Mouse (Mus musculus) stomach, embryonic 14.5 days (tissue): ENCODE measurements around the gene Nxph4. TPM values are rescaled to one million over a fixed set of nuclear protein-coding genes. Genes with fewer than 3 reads are reported as not detected.

Experiments
- ATAC-seq: fragments of 200-750 bp; cut with Nextera tagmentation; 2 replicates; pipeline ENCODE4 v1.8.0; 2017; ENCODE audit warnings: low read depth, moderate TSS enrichment; ENCODE audit not compliant: insufficient number of reproducible peaks, insufficient read depth, low FRiP score
- H3K27ac ChIP-seq: fragments of 300-500 bp; sonication (generic); 2 replicates; pipeline ENCODE4 v1.5.1; 2014; ENCODE audit warnings: mild to moderate bottlenecking, low read length, moderate library complexity, mixed read lengths
- H3K27me3 ChIP-seq: fragments of 300-500 bp; sonication (generic); 2 replicates; pipeline ENCODE4 v1.6.1; 2014; ENCODE audit warnings: low read length, control low read depth, mixed read lengths; ENCODE audit not compliant: control insufficient read depth, insufficient read depth
- H3K36me3 ChIP-seq: fragments of 300-500 bp; sonication (generic); 2 replicates; pipeline ENCODE4 v1.6.1; 2014; ENCODE audit warnings: mild to moderate bottlenecking, control low read depth, low read length, moderate library complexity, mixed read lengths; ENCODE audit not compliant: control insufficient read depth, insufficient read depth
- H3K4me1 ChIP-seq: fragments of 300-500 bp; sonication (generic); 2 replicates; pipeline ENCODE4 v1.6.1; 2014; ENCODE audit warnings: low read length, control low read depth, mixed read lengths; ENCODE audit not compliant: control insufficient read depth, insufficient read depth
- H3K4me2 ChIP-seq: fragments of 300-500 bp; sonication (generic); replicated peaks from 2 replicates; pipeline ENCODE4 v1.6.1; 2014; ENCODE audit warnings: low read depth, low read length, control low read depth
- H3K4me3 ChIP-seq: fragments of 300-500 bp; sonication (generic); 2 replicates; pipeline ENCODE4 v1.5.1; 2014; ENCODE audit warnings: low read depth, low read length, control low read depth
- H3K9ac ChIP-seq: fragments of 300-500 bp; sonication (generic); replicated peaks from 2 replicates; pipeline ENCODE4 v1.6.1; 2014; ENCODE audit warnings: low read depth, mild to moderate bottlenecking, control low read depth, low read length, moderate library complexity, mixed read lengths
- H3K9me3 ChIP-seq: fragments of 300-500 bp; sonication (generic); 2 replicates; pipeline ENCODE4 v1.6.1; 2016; ENCODE audit warnings: low read depth, low read length, control low read depth; ENCODE audit not compliant: control insufficient read depth
- WGBS: fragments of 180-500 bp; shearing (Covaris S2); extraction: QIAGEN DNeasy Blood & Tissue Kit; methylation state at CpG from one replicate; pipeline ENCODE4 v1.1.7; 2014; 5-methylcytosine and 5-hydroxymethylcytosine counted together
- polyA plus RNA-seq: library from polyadenylated mRNA; unstranded; fragments of >200 nt; fragmentation: Nextera tagmentation; extraction: Ambion mirVana; gene quantifications from 2 replicates; pipeline ENCODE4 v1.2.1, GENCODE M21; 2014

Nxph4 gene
- polyA plus RNA-seq, 1 experiment from 2014 or later, result 4.8 TPM

- Histone ChIP-seq H3K36me3 (no peaks in the 10 kb centered on the region; the same call in 1 of the 2 replicates), H3K27ac (no peak overlapping the region), H3K9ac (no peak overlapping the region), H3K9me3 (no peaks in the 10 kb centered on the region), H3K4me3 (peak overlapping the region; percentile 31), H3K27me3 (peaks cover 29% of the 10 kb centered on the region), H3K4me1 (peaks cover 30% of the 10 kb centered on the region; the same call in 1 of the 2 replicates), H3K4me2 (peak overlapping the region; percentile 64)
- 5% methylated on average over 7 of the region's 7 CpGs for WGBS
- ATAC-seq, result no peak
These were observed 22.1 kb downstream of the Nxph4 start for GRCm38 (mm10) chr10:127512307-127512666.

DNA sequence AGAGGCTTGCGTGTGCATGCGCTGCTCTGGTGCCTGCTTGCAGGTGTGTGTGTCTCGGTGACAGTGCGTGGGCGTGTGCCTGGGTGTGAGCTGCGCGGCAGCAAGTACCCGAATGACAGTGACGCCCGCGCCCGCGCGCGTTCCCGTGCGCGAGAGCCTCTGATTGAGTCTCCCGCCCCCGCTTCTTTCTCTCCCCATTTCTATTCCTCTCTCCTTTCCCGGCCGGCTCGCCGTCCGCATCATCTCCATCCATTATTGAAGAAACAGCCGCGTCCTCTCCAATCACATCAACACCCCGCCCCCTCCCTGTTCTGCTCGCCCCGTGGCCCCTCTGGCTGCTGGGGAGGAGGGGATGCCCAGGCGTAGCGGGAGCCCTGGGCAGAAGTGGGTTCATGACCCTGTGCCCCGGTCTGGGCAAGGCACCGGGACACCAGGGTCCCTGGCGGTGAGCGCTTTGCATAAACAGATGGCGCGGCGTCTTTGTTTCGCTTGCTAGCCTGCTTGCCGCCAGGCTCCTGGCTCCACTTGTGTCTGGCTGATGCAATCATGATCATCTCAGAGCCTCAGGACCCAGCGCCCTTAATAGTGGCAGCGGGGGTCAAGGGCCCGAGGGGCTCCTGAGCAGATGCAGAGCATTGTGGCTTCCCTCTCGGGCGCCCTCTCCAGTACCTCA lies 22.6 kb downstream of the Nxph4 start:
- H3K4me1 ChIP-seq, result peaks cover 26% of the 10 kb centered on the region; the same call in 1 of the 2 replicates
- peak overlapping the region; percentile 64 for H3K4me2 ChIP-seq
- H3K27me3 ChIP-seq, result peaks cover 32% of the 10 kb centered on the region
- H3K27ac ChIP-seq, result no peak overlapping the region
- no peak overlapping the region; the same call in 1 of the 2 replicates for H3K9ac ChIP-seq
- ATAC-seq, result no peak
- H3K9me3 ChIP-seq, result no peaks in the 10 kb centered on the region
- no peaks in the 10 kb centered on the region for H3K36me3 ChIP-seq
- H3K4me3 ChIP-seq, result peak overlapping the region; percentile 31
- under 1% methylated on average over 45 of the region's 46 CpGs for WGBS

- Histone ChIP-seq H3K4me3 (peak overlapping the region; percentile 31), H3K9ac (no peak overlapping the region), H3K27me3 (peaks cover 32% of the 10 kb centered on the region), H3K9me3 (no peaks in the 10 kb centered on the region), H3K4me1 (peaks cover 21% of the 10 kb centered on the region; the same call in 1 of the 2 replicates), H3K27ac (0 out of 2 replicates have a peak overlapping the region, but pooled peaks have one; percentile 6), H3K4me2 (peak overlapping the region; percentile 64), H3K36me3 (no peaks in the 10 kb centered on the region)
- ATAC-seq, result no peak
- 11% methylated on average over 11 of the region's 11 CpGs for WGBS
These were observed 23.3 kb downstream of the Nxph4 start for GRCm38 (mm10) chr10:127510895-127511617.

DNA sequence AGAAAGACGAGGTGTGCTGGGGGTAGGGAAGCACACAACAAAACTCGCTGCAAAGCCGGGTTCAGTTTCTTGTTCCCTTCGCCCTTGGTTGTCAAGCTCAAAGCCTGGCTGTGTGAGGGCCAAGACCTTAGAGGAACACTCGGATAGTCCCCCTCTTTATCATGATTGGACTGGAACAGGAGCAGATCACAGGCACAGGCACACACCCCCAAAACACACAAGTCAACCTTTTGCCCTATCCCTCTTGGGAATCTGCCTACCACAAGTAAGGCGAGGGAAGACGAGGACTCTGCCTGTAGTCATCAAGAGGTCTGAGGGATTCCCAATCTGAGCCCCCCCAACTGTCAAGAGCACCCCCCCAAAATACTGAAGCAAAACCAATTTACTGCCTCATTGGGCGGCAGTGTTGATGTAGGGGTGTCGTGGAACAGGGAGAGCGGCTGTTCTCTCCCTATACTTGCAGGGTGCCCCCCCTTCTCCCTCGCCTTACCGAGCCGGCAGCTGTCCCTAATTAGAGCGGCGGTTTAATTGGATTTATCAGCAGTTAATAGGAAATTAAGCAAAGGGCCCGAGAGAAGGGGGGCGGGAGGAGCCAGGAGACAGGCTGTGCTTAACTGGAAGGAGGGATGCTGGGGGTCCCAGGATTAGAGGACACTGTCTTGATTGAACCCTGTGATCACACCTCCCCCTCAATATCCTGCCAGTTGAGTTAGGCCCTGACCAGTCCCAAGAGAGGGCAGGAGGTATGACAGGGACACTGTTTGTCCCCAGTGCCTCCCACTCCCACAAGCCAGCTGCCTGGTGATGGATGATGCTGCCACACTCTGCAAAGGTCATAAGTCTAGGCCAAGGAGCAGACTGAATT lies 24.3 kb downstream of the Nxph4 start:
- no peaks in the 10 kb centered on the region for H3K36me3 ChIP-seq
- no peak overlapping the region for H3K9ac ChIP-seq
- 0 out of 2 replicates have a peak overlapping the region, but pooled peaks have one; percentile 6 for H3K27ac ChIP-seq
- H3K4me2 ChIP-seq, result peak overlapping the region; percentile 62; the same call in 1 of the 2 replicates
- ATAC-seq, result no peak
- H3K9me3 ChIP-seq, result no peaks in the 10 kb centered on the region
- no peak overlapping the region for H3K4me3 ChIP-seq
- peaks cover 24% of the 10 kb centered on the region for H3K27me3 ChIP-seq
- H3K4me1 ChIP-seq, result peaks cover 21% of the 10 kb centered on the region; the same call in 1 of the 2 replicates
- 17% methylated on average over 17 of the region's 17 CpGs for WGBS

DNA sequence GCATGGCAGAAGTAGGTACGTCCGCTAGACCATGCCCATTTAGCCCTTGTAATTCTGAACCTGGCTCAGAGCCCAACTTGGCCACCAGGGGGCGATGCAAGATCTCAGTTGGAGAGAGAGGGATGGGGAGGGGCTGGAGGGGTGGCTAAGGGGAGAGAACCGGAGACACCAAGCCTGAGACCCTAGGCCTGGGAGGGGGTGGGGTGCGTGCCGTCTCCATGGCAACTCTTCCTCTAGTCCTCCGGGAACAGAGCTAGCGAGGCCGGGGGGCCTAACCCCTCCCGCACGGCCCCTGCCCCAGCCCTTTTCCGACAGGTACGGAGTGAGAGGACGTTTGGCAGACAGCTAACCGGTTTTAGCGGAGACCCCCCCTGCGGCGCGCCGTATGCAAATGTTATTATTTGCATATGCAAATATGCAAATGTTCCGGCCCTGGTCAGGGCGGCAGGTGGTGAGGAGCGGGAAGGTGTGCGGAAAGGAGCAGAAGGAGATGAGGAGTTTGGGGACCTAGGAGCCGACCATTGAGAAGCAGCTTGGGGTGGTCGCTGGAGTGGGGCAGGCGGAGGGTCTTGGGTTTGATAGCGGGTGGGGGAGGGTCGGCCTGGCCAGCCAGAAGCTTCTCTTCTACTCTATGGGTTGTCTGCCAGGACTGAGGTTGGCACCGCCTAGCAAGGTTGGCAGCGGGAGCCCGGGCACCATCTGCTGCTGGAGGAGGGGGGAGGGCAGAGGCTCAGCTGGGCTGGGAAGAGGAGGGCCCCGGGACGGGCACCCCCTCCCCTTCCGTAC lies 25.1 kb downstream of the Nxph4 start:
- WGBS, result 1% methylated on average over 35 of the region's 35 CpGs
- Histone ChIP-seq H3K9ac (no peak overlapping the region), H3K4me2 (peak overlapping the region; percentile 62), H3K4me3 (peak overlapping the region; percentile 29), H3K27ac (no peak overlapping the region), H3K27me3 (peaks cover 21% of the 10 kb centered on the region), H3K36me3 (no peaks in the 10 kb centered on the region), H3K9me3 (no peaks in the 10 kb centered on the region), H3K4me1 (peaks cover 17% of the 10 kb centered on the region; the same call in 1 of the 2 replicates)
- ATAC-seq, result peak; percentile 44

GRCm38 (mm10) chr10:127508239-127508638 lies 26.1 kb downstream of the Nxph4 start:
- Histone ChIP-seq H3K4me2 (peak overlapping the region; percentile 62; the same call in 1 of the 2 replicates), H3K9me3 (no peaks in the 10 kb centered on the region), H3K27me3 (peaks cover 21% of the 10 kb centered on the region), H3K4me1 (peaks cover 11% of the 10 kb centered on the region; the same call in 1 of the 2 replicates), H3K4me3 (no peak overlapping the region), H3K9ac (no peak overlapping the region), H3K27ac (no peak overlapping the region), H3K36me3 (no peaks in the 10 kb centered on the region)
- no peak; the same call in 1 of the 2 replicates for ATAC-seq
- WGBS, result 5% methylated on average over 15 of the region's 15 CpGs

- Histone ChIP-seq H3K4me3 (no peak within 1 kb of the TSS), H3K27me3 (no peaks in the 10 kb centered on the region), H3K36me3 (peaks cover 37% of the 10 kb centered on the region), H3K27ac (no peak within 1 kb of the TSS), H3K4me2 (no peak within 1 kb of the TSS), H3K9ac (no peak within 1 kb of the TSS), H3K4me1 (no peaks in the 10 kb centered on the region), H3K9me3 (no peaks in the 10 kb centered on the region)
- no peak for ATAC-seq
- 64% methylated on average over 13 of the region's 13 CpGs for WGBS
These were observed 33.2 kb downstream of the Nxph4 start, which contains the start of gene Stac3 for GRCm38 (mm10) chr10:127500894-127501893. Gene Stac3, plus strand, starts transcription at chr10:127501686.
